Mouse (Mus musculus) forebrain, embryonic 15.5 days (tissue): Measurements from ENCODE around the gene Erg28. TPM values are rescaled to one million over a fixed set of nuclear protein-coding genes. Genes with fewer than 3 reads are reported as not detected.

Experiments used
- ATAC-seq: fragments of 200-750 bp; cut with Nextera tagmentation; replicated peaks from 2 replicates; pipeline ENCODE4 v1.8.0; 2017; ENCODE audit warnings: mild to moderate bottlenecking, moderate TSS enrichment, moderate library complexity
- H3K27ac ChIP-seq: fragments of 300-500 bp; sonication (generic); replicated peaks from 2 replicates; pipeline ENCODE4 v1.5.1; 2015; ENCODE audit warnings: mild to moderate bottlenecking, inconsistent platforms
- H3K27me3 ChIP-seq: fragments of 300-500 bp; sonication (generic); 2 replicates; pipeline ENCODE4 v1.6.1; 2015; ENCODE audit warnings: inconsistent platforms
- H3K36me3 ChIP-seq: fragments of 300-500 bp; sonication (generic); 2 replicates; pipeline ENCODE4 v1.6.1; 2015; ENCODE audit warnings: mild to moderate bottlenecking, inconsistent platforms
- H3K4me1 ChIP-seq: fragments of 300-500 bp; sonication (generic); 2 replicates; pipeline ENCODE4 v1.6.1; 2015; ENCODE audit warnings: inconsistent platforms
- H3K4me2 ChIP-seq: fragments of 300-500 bp; sonication (generic); replicated peaks from 2 replicates; pipeline ENCODE4 v1.6.1; 2015; ENCODE audit warnings: mild to moderate bottlenecking, inconsistent platforms
- H3K4me3 ChIP-seq: fragments of 300-500 bp; sonication (generic); 2 replicates; pipeline ENCODE4 v1.5.1; 2015; ENCODE audit warnings: mild to moderate bottlenecking, inconsistent platforms
- H3K9ac ChIP-seq: fragments of 300-500 bp; sonication (generic); replicated peaks from 2 replicates; pipeline ENCODE4 v1.6.1; 2015; ENCODE audit warnings: mild to moderate bottlenecking, inconsistent platforms
- H3K9me3 ChIP-seq: fragments of 300-500 bp; sonication (generic); 2 replicates; pipeline ENCODE4 v1.6.1; 2016; ENCODE audit warnings: inconsistent platforms
- WGBS: fragments of 180-500 bp; shearing (Covaris S2); methylation state at CpG from one replicate; pipeline ENCODE4 v1.1.7; 2015; ENCODE audit warnings: mixed read lengths; 5-methylcytosine and 5-hydroxymethylcytosine counted together
- polyA plus RNA-seq: library from polyadenylated mRNA; unstranded; fragments of >200 nt; fragmentation: Nextera tagmentation; extraction: Ambion mirVana; gene quantifications from 2 replicates; pipeline ENCODE4 v1.2.1, GENCODE M21; 2015

Gene Erg28
- polyA plus RNA-seq, 1 experiment from 2014 or later = 97.5 TPM

- 96% methylated on average over 3 of the region's 3 CpGs for WGBS
- Histone ChIP-seq H3K27ac (no peak overlapping the region), H3K4me1 (no peaks in the 10 kb centered on the region), H3K4me2 (no peak overlapping the region), H3K9ac (no peak overlapping the region), H3K9me3 (no peaks in the 10 kb centered on the region), H3K36me3 (no peaks in the 10 kb centered on the region), H3K27me3 (no peaks in the 10 kb centered on the region), H3K4me3 (no peak overlapping the region)
- no peak for ATAC-seq
These were observed 58.1 kb downstream of the Erg28 start for GRCm38 (mm10) chr12:85766287-85766686.

Other genes with a start within 250 kb of the Erg28 start
- gene Jdp2, start 225.5 kb downstream of the Erg28 start, polyA plus RNA-seq = 0.10 and 0.50 TPM in 2 replicates
- gene Batf, start 137.9 kb downstream of the Erg28 start, polyA plus RNA-seq = 0.40 and 0.66 TPM in 2 replicates
- 4.2 and 4.4 TPM in 2 replicates for gene Flvcr2, start 78.0 kb downstream of the Erg28 start, polyA plus RNA-seq
- gene Ttll5, start 109 bp upstream of the Erg28 start, polyA plus RNA-seq = 14.7 and 15.4 TPM in 2 replicates